Mouse (Mus musculus) limb, embryonic 11.5 days (tissue): ENCODE measurements around the gene Crebbp. TPM values are rescaled to one million over a fixed set of nuclear protein-coding genes. Genes with fewer than 3 reads are reported as not detected.
"Not testable (repeated sequence)": the region's sequence is repeated elsewhere in the genome, so short reads cannot be mapped to it uniquely, and the experiment has no call there.

Source experiments
- ATAC-seq: fragments of 200-750 bp; cut with Nextera tagmentation; 2 replicates; pipeline ENCODE4 v1.8.0; 2017; ENCODE audit warnings: low read depth; ENCODE audit not compliant: insufficient number of reproducible peaks, low FRiP score, low TSS enrichment
- DNase-seq: peaks from one replicate; pipeline ENCODE4 v3.0.0-alpha.2; 2015; ENCODE audit warnings: low spot score
- H3K27ac ChIP-seq: fragments of 300-500 bp; sonication (generic); replicated peaks from 2 replicates; pipeline ENCODE4 v1.5.1; 2014; ENCODE audit warnings: low read depth, mild to moderate bottlenecking, low read length
- H3K27me3 ChIP-seq: fragments of 300-500 bp; sonication (generic); 2 replicates; pipeline ENCODE4 v1.6.1; 2014; ENCODE audit warnings: mild to moderate bottlenecking, low read length, mixed read lengths; ENCODE audit not compliant: control insufficient read depth, insufficient read depth
- H3K36me3 ChIP-seq: fragments of 300-500 bp; sonication (generic); 2 replicates; pipeline ENCODE4 v1.6.1; 2014; ENCODE audit warnings: mild to moderate bottlenecking, low read length, moderate library complexity, mixed read lengths; ENCODE audit not compliant: control insufficient read depth, insufficient read depth
- H3K4me1 ChIP-seq: fragments of 300-500 bp; sonication (generic); 2 replicates; pipeline ENCODE4 v1.6.1; 2014; ENCODE audit warnings: low read length, mixed read lengths; ENCODE audit not compliant: control insufficient read depth, insufficient read depth
- H3K4me2 ChIP-seq: fragments of 300-500 bp; sonication (generic); 2 replicates; pipeline ENCODE4 v1.6.1; 2014; ENCODE audit warnings: low read depth, mild to moderate bottlenecking, moderate library complexity; ENCODE audit not compliant: severe bottlenecking
- H3K4me3 ChIP-seq: fragments of 300-500 bp; sonication (generic); 2 replicates; pipeline ENCODE4 v1.5.1; 2014; ENCODE audit warnings: low read depth, low read length
- H3K9ac ChIP-seq: fragments of 300-500 bp; sonication (generic); 2 replicates; pipeline ENCODE4 v1.6.1; 2014; ENCODE audit warnings: mild to moderate bottlenecking, low read length
- H3K9me3 ChIP-seq: fragments of 300-500 bp; sonication (generic); 2 replicates; pipeline ENCODE4 v1.6.1; 2016; ENCODE audit warnings: low read length; ENCODE audit not compliant: control insufficient read depth
- WGBS: fragments of 180-500 bp; shearing (Covaris S2); extraction: QIAGEN DNeasy Blood & Tissue Kit; methylation state at CpG from one replicate; pipeline ENCODE4 v1.1.7; 2014; 5-methylcytosine and 5-hydroxymethylcytosine counted together
- polyA plus RNA-seq: library from polyadenylated mRNA; unstranded; fragments of >200 nt; fragmentation: Nextera tagmentation; extraction: Ambion mirVana; gene quantifications from 2 replicates; pipeline ENCODE4 v1.2.1, GENCODE M21; 2014

Crebbp gene
- polyA plus RNA-seq, 1 experiment from 2014 or later, result 42.4 TPM

GRCm38 (mm10) chr16:4080419-4080818, 133.4 kb downstream of the Crebbp start:
- not testable (repeated sequence) for H3K4me2 ChIP-seq, H3K9ac ChIP-seq, H3K27ac ChIP-seq, H3K27me3 ChIP-seq, H3K9me3 ChIP-seq, H3K4me3 ChIP-seq, ATAC-seq, H3K4me1 ChIP-seq, DNase-seq
- H3K36me3 ChIP-seq, result peaks cover 15% of the 10 kb centered on the region
- WGBS, result 73% methylated on average over 3 of the region's 3 CpGs

DNA sequence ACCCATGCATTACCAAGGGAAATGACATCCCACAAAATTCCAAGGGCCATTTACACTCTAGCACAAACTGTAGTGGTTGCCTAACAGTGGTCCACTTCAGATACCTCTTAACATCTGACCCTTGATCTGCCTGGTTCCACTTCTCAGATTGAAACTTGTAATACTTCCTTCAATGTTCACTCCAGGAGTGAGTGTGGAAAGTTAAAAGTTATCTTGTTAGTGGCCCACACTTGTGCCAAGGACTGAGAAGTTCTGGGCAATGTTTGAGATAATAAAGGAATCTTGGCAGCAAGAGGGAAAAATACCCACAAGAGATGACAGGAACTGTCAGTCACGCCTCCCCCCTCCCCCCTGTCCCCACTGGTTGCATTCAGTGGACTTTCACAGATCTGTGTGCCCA, 134.1 kb downstream of the Crebbp start:
- no peak overlapping the region for H3K4me3 ChIP-seq
- H3K4me1 ChIP-seq, result peaks cover 4% of the 10 kb centered on the region
- no peaks in the 10 kb centered on the region for H3K27me3 ChIP-seq
- DNase-seq, result no peak
- no peak for ATAC-seq
- peaks cover 7% of the 10 kb centered on the region for H3K36me3 ChIP-seq
- H3K9ac ChIP-seq, result no peak overlapping the region
- H3K4me2 ChIP-seq, result no peak overlapping the region
- no peak overlapping the region for H3K27ac ChIP-seq
- 78% methylated on average over 1 of the region's 1 CpGs for WGBS
- no peaks in the 10 kb centered on the region for H3K9me3 ChIP-seq

DNA sequence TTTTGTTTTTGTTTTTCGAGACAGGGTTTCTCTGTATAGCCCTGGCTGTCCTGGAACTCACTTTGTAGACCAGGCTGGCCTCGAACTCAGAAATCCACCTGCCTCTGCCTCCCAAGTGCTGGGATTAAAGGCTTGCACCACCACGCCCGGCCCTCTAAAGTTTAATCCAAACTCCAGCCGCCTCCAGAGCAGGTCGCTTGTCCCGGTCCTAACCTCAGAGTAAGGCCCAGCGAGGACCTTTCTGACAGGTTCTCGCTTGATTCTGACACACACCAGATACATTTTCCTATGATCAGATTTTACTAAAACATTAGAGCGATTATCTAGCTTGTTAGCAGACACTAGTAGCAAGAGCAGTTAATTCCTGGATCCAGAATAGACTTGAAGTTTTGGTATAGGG, 135.5 kb downstream of the Crebbp start:
- H3K9ac ChIP-seq, ATAC-seq, H3K4me1 ChIP-seq, H3K9me3 ChIP-seq, DNase-seq, H3K27ac ChIP-seq, H3K27me3 ChIP-seq, H3K36me3 ChIP-seq: not testable (repeated sequence)
- Histone ChIP-seq H3K4me3 (peak overlapping the region; percentile 95; the same call in 1 of the 2 replicates), H3K4me2 (peak overlapping the region; percentile 60; the same call in 1 of the 2 replicates)
- 76% methylated on average over 10 of the region's 10 CpGs for WGBS

- H3K27ac ChIP-seq, result peak within 1 kb of the TSS; percentile 65
- no peaks in the 10 kb centered on the region for H3K9me3 ChIP-seq
- peaks cover 4% of the 10 kb centered on the region for H3K4me1 ChIP-seq
- peak within 1 kb of the TSS; percentile 81 for H3K9ac ChIP-seq
- H3K4me2 ChIP-seq, result peak within 1 kb of the TSS; percentile 60
- H3K36me3 ChIP-seq, result no peaks in the 10 kb centered on the region
- no peaks in the 10 kb centered on the region for H3K27me3 ChIP-seq
- whole genome bisulfite sequencing, result under 1% methylated on average over 58 of the region's 58 CpGs
- peak within 1 kb of the TSS; percentile 95 for H3K4me3 ChIP-seq
- DNase-seq, result peak; percentile 95
- peak; percentile 92 for ATAC-seq
Observed at GRCm38 (mm10) chr16:4077384-4078061, 136.3 kb downstream of the Crebbp start, which contains the start of gene Trap1. TSS of gene Trap1 (minus strand) at chr16:4077827.

GRCm38 (mm10) chr16:4074836-4075235, 139.0 kb downstream of the Crebbp start:
- Histone ChIP-seq H3K27ac (no peak overlapping the region), H3K4me1 (peaks cover 4% of the 10 kb centered on the region), H3K9me3 (no peaks in the 10 kb centered on the region), H3K4me2 (no peak overlapping the region), H3K36me3 (no peaks in the 10 kb centered on the region), H3K4me3 (no peak overlapping the region), H3K9ac (no peak overlapping the region), H3K27me3 (no peaks in the 10 kb centered on the region)
- no peak for DNase-seq
- 80% methylated on average over 3 of the region's 3 CpGs for WGBS
- no peak for ATAC-seq

GRCm38 (mm10) chr16:4074297-4074696, 139.5 kb downstream of the Crebbp start:
- 74% methylated on average over 6 of the region's 6 CpGs for WGBS
- H3K9me3 ChIP-seq, result no peaks in the 10 kb centered on the region
- DNase-seq (no peak), ATAC-seq (no peak)
- no peak overlapping the region for H3K4me2 ChIP-seq
- peaks cover 4% of the 10 kb centered on the region for H3K4me1 ChIP-seq
- no peak overlapping the region for H3K9ac ChIP-seq
- no peak overlapping the region for H3K27ac ChIP-seq
- no peak overlapping the region for H3K4me3 ChIP-seq
- no peaks in the 10 kb centered on the region for H3K27me3 ChIP-seq
- no peaks in the 10 kb centered on the region for H3K36me3 ChIP-seq

GRCm38 (mm10) chr16:4068588-4068987, 145.2 kb downstream of the Crebbp start:
- Histone ChIP-seq H3K9me3 (no peaks in the 10 kb centered on the region), H3K27ac (no peak overlapping the region), H3K4me1 (no peaks in the 10 kb centered on the region), H3K4me3 (no peak overlapping the region), H3K27me3 (no peaks in the 10 kb centered on the region), H3K36me3 (peaks cover 17% of the 10 kb centered on the region), H3K4me2 (no peak overlapping the region), H3K9ac (no peak overlapping the region)
- DNase-seq (peak; percentile 52), ATAC-seq (no peak)
- WGBS, result 61% methylated on average over 8 of the region's 8 CpGs

- Histone ChIP-seq H3K4me1 (no peaks in the 10 kb centered on the region), H3K27me3 (no peaks in the 10 kb centered on the region), H3K9ac (no peak overlapping the region), H3K4me2 (no peak overlapping the region), H3K36me3 (peaks cover 33% of the 10 kb centered on the region), H3K27ac (no peak overlapping the region), H3K4me3 (no peak overlapping the region), H3K9me3 (no peaks in the 10 kb centered on the region)
- DNase-seq (no peak), ATAC-seq (no peak)
- 92% methylated on average over 4 of the region's 4 CpGs for WGBS
Observed at GRCm38 (mm10) chr16:4064945-4065344, 148.9 kb downstream of the Crebbp start.

DNA sequence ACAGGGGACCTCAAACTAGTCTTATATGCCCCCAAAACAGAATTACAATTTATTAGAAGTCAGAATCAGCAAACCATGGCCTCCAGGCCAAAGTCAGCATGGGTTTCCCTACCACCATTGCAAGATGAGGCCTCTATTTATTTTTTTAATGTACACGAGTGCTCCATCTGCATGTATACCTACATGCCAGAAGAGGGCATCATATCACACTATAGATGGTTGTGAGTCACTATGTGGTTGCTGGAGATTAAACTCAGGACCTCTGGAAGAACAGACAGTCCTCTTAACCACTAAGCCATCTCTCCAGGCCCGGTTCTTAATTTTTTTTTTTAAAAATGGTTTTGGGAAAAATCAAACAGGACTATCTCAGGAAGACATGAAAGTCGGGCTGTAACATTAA, 160.0 kb downstream of the Crebbp start:
- Histone ChIP-seq H3K4me1 (no peaks in the 10 kb centered on the region), H3K27ac (no peak overlapping the region), H3K27me3 (no peaks in the 10 kb centered on the region), H3K9me3 (no peaks in the 10 kb centered on the region), H3K36me3 (peaks cover 24% of the 10 kb centered on the region), H3K4me2 (no peak overlapping the region), H3K4me3 (no peak overlapping the region), H3K9ac (no peak overlapping the region)
- no peak for DNase-seq
- ATAC-seq, result no peak
- WGBS, result 82% methylated on average over 3 of the region's 3 CpGs
